Mouse (Mus musculus) midbrain, embryonic 15.5 days (tissue): ENCODE data around the gene Ap1m1. TPM values are rescaled to one million over a fixed set of nuclear protein-coding genes. Genes with fewer than 3 reads are reported as not detected.

Experiments
- ATAC-seq: fragments of 200-750 bp; cut with Nextera tagmentation; replicated peaks from 2 replicates; pipeline ENCODE4 v1.8.0; 2017; ENCODE audit warnings: moderate TSS enrichment
- H3K27ac ChIP-seq: fragments of 300-500 bp; sonication (generic); 2 replicates; pipeline ENCODE4 v1.5.1; 2015; ENCODE audit warnings: mild to moderate bottlenecking, inconsistent platforms
- H3K27me3 ChIP-seq: fragments of 300-500 bp; sonication (generic); replicated peaks from 2 replicates; pipeline ENCODE4 v1.6.1; 2015; ENCODE audit warnings: inconsistent platforms
- H3K36me3 ChIP-seq: fragments of 300-500 bp; sonication (generic); replicated peaks from 2 replicates; pipeline ENCODE4 v1.6.1; 2015; ENCODE audit warnings: inconsistent platforms
- H3K4me1 ChIP-seq: fragments of 300-500 bp; sonication (generic); 2 replicates; pipeline ENCODE4 v1.6.1; 2015; ENCODE audit warnings: inconsistent platforms
- H3K4me2 ChIP-seq: fragments of 300-500 bp; sonication (generic); 2 replicates; pipeline ENCODE4 v1.6.1; 2015; ENCODE audit warnings: inconsistent platforms, mild to moderate bottlenecking, moderate library complexity
- H3K4me3 ChIP-seq: fragments of 300-500 bp; sonication (generic); 2 replicates; pipeline ENCODE4 v1.5.1; 2015; ENCODE audit warnings: mild to moderate bottlenecking, inconsistent platforms
- H3K9ac ChIP-seq: fragments of 300-500 bp; sonication (generic); 2 replicates; pipeline ENCODE4 v1.6.1; 2015; ENCODE audit warnings: mild to moderate bottlenecking, inconsistent platforms
- H3K9me3 ChIP-seq: fragments of 300-500 bp; sonication (generic); 2 replicates; pipeline ENCODE4 v1.6.1; 2016; ENCODE audit warnings: inconsistent platforms
- WGBS: fragments of 180-500 bp; shearing (Covaris S2); methylation state at CpG from one replicate; pipeline ENCODE4 v1.1.7; 2015; ENCODE audit warnings: mixed read lengths; 5-methylcytosine and 5-hydroxymethylcytosine counted together
- polyA plus RNA-seq: library from polyadenylated mRNA; unstranded; fragments of >200 nt; fragmentation: Nextera tagmentation; extraction: Ambion mirVana; gene quantifications from 2 replicates; pipeline ENCODE4 v1.2.1, GENCODE M21; 2015

The Ap1m1 gene
- 296 and 302 TPM in 2 replicates for polyA plus RNA-seq

- Histone ChIP-seq H3K9ac (peak within 1 kb of the TSS; percentile 50), H3K4me1 (peaks cover 21% of the 10 kb centered on the region), H3K4me3 (peak within 1 kb of the TSS; percentile 53), H3K9me3 (no peaks in the 10 kb centered on the region), H3K27ac (peak within 1 kb of the TSS; percentile 94), H3K4me2 (peak within 1 kb of the TSS; percentile 61), H3K36me3 (no peaks in the 10 kb centered on the region), H3K27me3 (no peaks in the 10 kb centered on the region)
- WGBS: under 1% methylated on average over 54 of the region's 54 CpGs
- peak; percentile 96 for ATAC-seq
Measured at GRCm38 (mm10) chr8:72239499-72240402, at the start of gene Ap1m1. Ap1m1 (plus strand) TSS chr8:72240018.

GRCm38 (mm10) chr8:72190215-72190539, 49.6 kb upstream of the Ap1m1 start:
- H3K4me3 ChIP-seq: no peak overlapping the region
- H3K4me2 ChIP-seq: no peak overlapping the region
- H3K4me1 ChIP-seq: no peaks in the 10 kb centered on the region
- no peak for ATAC-seq
- H3K9me3 ChIP-seq: no peaks in the 10 kb centered on the region
- no peak overlapping the region for H3K9ac ChIP-seq
- 82% methylated on average over 2 of the region's 2 CpGs for WGBS
- H3K36me3 ChIP-seq: no peaks in the 10 kb centered on the region
- H3K27ac ChIP-seq: no peak overlapping the region
- H3K27me3 ChIP-seq: no peaks in the 10 kb centered on the region

GRCm38 (mm10) chr8:72192065-72192464, 47.8 kb upstream of the Ap1m1 start:
- no peaks in the 10 kb centered on the region for H3K4me1 ChIP-seq
- H3K9me3 ChIP-seq: no peaks in the 10 kb centered on the region
- H3K4me3 ChIP-seq: no peak overlapping the region
- no peak overlapping the region for H3K27ac ChIP-seq
- ATAC-seq: no peak
- H3K4me2 ChIP-seq: no peak overlapping the region
- H3K36me3 ChIP-seq: no peaks in the 10 kb centered on the region
- H3K9ac ChIP-seq: no peak overlapping the region
- no peaks in the 10 kb centered on the region for H3K27me3 ChIP-seq

- H3K4me3 ChIP-seq: no peak overlapping the region
- H3K27me3 ChIP-seq: no peaks in the 10 kb centered on the region
- no peak overlapping the region for H3K27ac ChIP-seq
- 66% methylated on average over 8 of the region's 8 CpGs for WGBS
- no peak for ATAC-seq
- H3K9ac ChIP-seq: no peak overlapping the region
- H3K9me3 ChIP-seq: peaks cover 7% of the 10 kb centered on the region; the same call in 1 of the 2 replicates
- H3K36me3 ChIP-seq: no peaks in the 10 kb centered on the region
- no peaks in the 10 kb centered on the region for H3K4me1 ChIP-seq
- H3K4me2 ChIP-seq: no peak overlapping the region
Measured at GRCm38 (mm10) chr8:72197997-72198396, 41.8 kb upstream of the Ap1m1 start.

GRCm38 (mm10) chr8:72208582-72208981, 31.2 kb upstream of the Ap1m1 start:
- Histone ChIP-seq H3K4me1 (no peaks in the 10 kb centered on the region), H3K4me3 (no peak overlapping the region), H3K4me2 (no peak overlapping the region), H3K9me3 (peaks cover 3% of the 10 kb centered on the region; the same call in 1 of the 2 replicates), H3K9ac (no peak overlapping the region), H3K27ac (no peak overlapping the region), H3K36me3 (no peaks in the 10 kb centered on the region), H3K27me3 (no peaks in the 10 kb centered on the region)
- ATAC-seq: no peak
- 75% methylated on average over 1 of the region's 1 CpGs for WGBS

GRCm38 (mm10) chr8:72210222-72210621, 29.6 kb upstream of the Ap1m1 start:
- H3K4me1 ChIP-seq: no peaks in the 10 kb centered on the region
- no peak for ATAC-seq
- H3K27me3 ChIP-seq: peaks cover 2% of the 10 kb centered on the region
- H3K27ac ChIP-seq: no peak overlapping the region
- 86% methylated on average over 4 of the region's 4 CpGs for WGBS
- H3K36me3 ChIP-seq: no peaks in the 10 kb centered on the region
- no peak overlapping the region for H3K4me3 ChIP-seq
- H3K9ac ChIP-seq: no peak overlapping the region
- H3K4me2 ChIP-seq: no peak overlapping the region
- no peaks in the 10 kb centered on the region for H3K9me3 ChIP-seq

GRCm38 (mm10) chr8:72210710-72211109, 29.1 kb upstream of the Ap1m1 start:
- no peak for ATAC-seq
- Histone ChIP-seq H3K9me3 (no peaks in the 10 kb centered on the region), H3K9ac (no peak overlapping the region), H3K36me3 (no peaks in the 10 kb centered on the region), H3K4me2 (no peak overlapping the region), H3K4me3 (no peak overlapping the region), H3K27ac (no peak overlapping the region), H3K4me1 (no peaks in the 10 kb centered on the region), H3K27me3 (peaks cover 5% of the 10 kb centered on the region)
- WGBS: 66% methylated on average over 2 of the region's 2 CpGs

GRCm38 (mm10) chr8:72211846-72212245, 28.0 kb upstream of the Ap1m1 start:
- no peaks in the 10 kb centered on the region for H3K9me3 ChIP-seq
- H3K27ac ChIP-seq: no peak overlapping the region
- no peak for ATAC-seq
- WGBS: 90% methylated on average over 1 of the region's 1 CpGs
- no peaks in the 10 kb centered on the region for H3K4me1 ChIP-seq
- peaks cover 10% of the 10 kb centered on the region for H3K27me3 ChIP-seq
- H3K4me3 ChIP-seq: no peak overlapping the region
- H3K4me2 ChIP-seq: no peak overlapping the region
- no peaks in the 10 kb centered on the region for H3K36me3 ChIP-seq
- H3K9ac ChIP-seq: no peak overlapping the region

- Histone ChIP-seq H3K36me3 (no peaks in the 10 kb centered on the region), H3K9ac (no peak within 1 kb of the TSS), H3K4me1 (no peaks in the 10 kb centered on the region), H3K27me3 (peaks cover 14% of the 10 kb centered on the region), H3K4me3 (no peak within 1 kb of the TSS), H3K9me3 (no peaks in the 10 kb centered on the region), H3K27ac (no peak within 1 kb of the TSS), H3K4me2 (no peak within 1 kb of the TSS)
- 56% methylated on average over 4 of the region's 4 CpGs for WGBS
- ATAC-seq: no peak
Measured at GRCm38 (mm10) chr8:72212751-72213150, 27.1 kb upstream of the Ap1m1 start, which contains the start of gene Cib3. Cib3 (minus strand) TSS chr8:72212837.

- Histone ChIP-seq H3K4me1 (no peaks in the 10 kb centered on the region), H3K27ac (no peak within 1 kb of the TSS), H3K27me3 (peaks cover 14% of the 10 kb centered on the region), H3K4me2 (no peak within 1 kb of the TSS), H3K9me3 (no peaks in the 10 kb centered on the region), H3K4me3 (no peak within 1 kb of the TSS), H3K9ac (no peak within 1 kb of the TSS), H3K36me3 (no peaks in the 10 kb centered on the region)
- WGBS: 81% methylated on average over 4 of the region's 4 CpGs
- no peak for ATAC-seq
Measured at GRCm38 (mm10) chr8:72213536-72213935, 26.3 kb upstream of the Ap1m1 start, which contains the start of gene Gm11034. Gm11034 (minus strand) TSS chr8:72213636.

GRCm38 (mm10) chr8:72215060-72215459, 24.8 kb upstream of the Ap1m1 start:
- H3K4me3 ChIP-seq: no peak overlapping the region
- WGBS: 57% methylated on average over 2 of the region's 2 CpGs
- H3K36me3 ChIP-seq: no peaks in the 10 kb centered on the region
- H3K4me2 ChIP-seq: no peak overlapping the region
- H3K27me3 ChIP-seq: peaks cover 14% of the 10 kb centered on the region
- ATAC-seq: no peak
- no peak overlapping the region for H3K9ac ChIP-seq
- H3K9me3 ChIP-seq: no peaks in the 10 kb centered on the region
- no peak overlapping the region for H3K27ac ChIP-seq
- no peaks in the 10 kb centered on the region for H3K4me1 ChIP-seq

GRCm38 (mm10) chr8:72215871-72216270, 23.9 kb upstream of the Ap1m1 start:
- H3K36me3 ChIP-seq: no peaks in the 10 kb centered on the region
- H3K4me1 ChIP-seq: peaks cover 7% of the 10 kb centered on the region
- H3K27me3 ChIP-seq: peaks cover 14% of the 10 kb centered on the region
- no peak overlapping the region for H3K4me3 ChIP-seq
- H3K27ac ChIP-seq: no peak overlapping the region
- no peak overlapping the region for H3K4me2 ChIP-seq
- no peaks in the 10 kb centered on the region for H3K9me3 ChIP-seq
- 38% methylated on average over 1 of the region's 1 CpGs for WGBS
- no peak overlapping the region for H3K9ac ChIP-seq
- ATAC-seq: no peak
